Mouse (Mus musculus): ENCODE results near the gene Fgfr2.
"Not testable (repeated sequence)": the region's sequence is repeated elsewhere in the genome, so short reads cannot be mapped to it uniquely, and the experiment has no call there.

Fgfr2 gene

DNA sequence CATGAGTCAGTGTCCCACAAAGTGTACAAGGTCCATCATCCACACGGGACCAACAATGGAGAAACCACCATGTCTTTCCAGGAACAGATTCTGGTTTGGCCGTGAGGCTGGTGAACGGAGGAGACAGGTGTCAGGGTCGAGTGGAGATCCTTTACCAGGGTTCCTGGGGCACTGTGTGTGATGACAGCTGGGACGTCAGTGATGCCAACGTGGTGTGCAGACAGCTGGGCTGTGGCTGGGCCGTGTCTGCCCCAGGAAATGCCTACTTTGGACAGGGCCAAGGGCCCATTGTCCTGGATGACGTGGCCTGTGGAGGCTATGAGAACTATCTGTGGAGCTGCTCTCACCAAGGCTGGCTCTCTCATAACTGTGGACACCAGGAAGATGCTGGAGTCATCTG is 2073.3 kb downstream of the Fgfr2 start:
- not testable (repeated sequence) for DNase-seq

DNA sequence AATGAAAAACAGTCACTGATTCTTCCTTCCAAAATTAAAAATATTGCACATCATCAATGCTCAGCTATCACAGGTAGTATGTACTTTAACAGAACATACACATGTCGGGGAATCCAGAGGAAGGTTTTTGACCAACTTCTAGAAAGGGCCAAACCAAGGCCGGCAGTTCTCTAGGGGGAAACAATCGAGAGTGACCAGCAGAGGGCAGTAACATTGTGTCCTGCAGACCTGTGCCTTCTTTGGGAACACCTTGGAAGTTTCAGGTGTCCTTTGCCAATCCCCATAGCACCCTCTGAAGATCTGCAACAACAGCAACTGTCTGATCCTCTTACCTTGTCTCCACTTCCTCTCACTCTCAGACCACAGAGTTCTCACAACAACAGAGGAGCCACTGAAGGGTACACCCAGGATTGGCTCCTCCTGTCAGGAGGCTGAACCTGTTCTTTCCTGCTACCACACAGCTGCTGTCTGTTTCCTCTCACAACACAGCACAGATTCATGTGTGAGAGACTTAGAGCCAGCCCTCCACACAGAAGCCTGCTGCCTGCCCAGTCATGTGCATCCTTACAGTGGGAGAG is 2077.8 kb downstream of the Fgfr2 start:
- peak in 1 of 2 experiments; percentile 36 for DNase-seq

DNA sequence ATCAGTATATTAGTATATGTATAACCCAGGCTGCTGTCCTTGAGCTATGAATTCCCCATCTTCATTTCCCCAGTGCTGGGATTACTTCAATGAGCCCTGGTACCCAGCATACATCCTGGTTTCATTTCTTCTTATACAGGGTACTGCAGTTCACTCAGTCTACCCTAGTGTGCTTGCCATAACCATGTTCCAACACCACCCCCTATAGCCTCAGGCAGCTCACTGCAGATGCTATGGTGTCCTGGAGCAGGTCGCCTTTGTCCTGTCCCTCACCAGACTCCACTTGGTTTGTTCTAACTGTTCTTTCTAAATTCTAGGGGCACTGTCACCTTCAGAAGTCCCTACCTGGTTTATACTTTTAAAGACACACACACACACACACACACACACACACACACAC is 2080.5 kb downstream of the Fgfr2 start:
- peak in 1 of 2 experiments; percentile 6 for DNase-seq

DNA sequence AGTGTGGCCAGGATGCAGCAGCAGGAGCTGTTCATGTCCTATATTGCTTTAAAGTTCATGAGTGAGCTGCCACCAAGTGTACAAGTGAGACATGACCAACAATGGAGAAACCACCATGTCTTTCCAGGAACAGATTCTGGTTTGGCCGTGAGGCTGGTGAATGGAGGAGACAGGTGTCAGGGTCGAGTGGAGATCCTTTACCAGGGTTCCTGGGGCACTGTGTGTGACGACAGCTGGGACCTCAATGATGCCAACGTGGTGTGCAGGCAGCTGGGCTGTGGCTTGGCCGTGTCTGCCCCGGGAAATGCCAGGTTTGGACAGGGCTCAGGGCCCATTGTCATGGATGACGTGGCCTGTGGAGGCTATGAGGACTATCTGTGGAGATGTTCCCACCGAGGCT is 2082.4 kb downstream of the Fgfr2 start:
- DNase-seq: not testable (repeated sequence)

DNA sequence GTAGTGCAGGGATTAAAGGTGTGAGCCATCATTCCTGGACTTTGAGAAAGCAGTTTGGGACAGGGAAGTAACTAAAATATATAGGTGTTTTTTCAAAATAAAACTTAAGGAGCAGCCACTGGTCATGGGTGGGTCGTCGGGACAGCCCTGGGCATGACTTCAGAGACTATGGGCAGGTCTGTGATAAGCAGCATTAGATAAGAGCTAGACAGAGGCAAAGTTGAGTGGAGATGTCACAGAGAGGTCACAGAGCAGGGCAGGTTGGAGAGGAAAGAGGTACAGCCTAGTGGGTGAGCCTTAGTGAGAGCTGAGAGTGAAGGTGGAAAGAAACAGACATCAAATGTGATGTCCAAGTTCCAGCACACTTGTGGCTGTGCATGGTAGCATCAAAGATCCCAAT is 2086.1 kb downstream of the Fgfr2 start:
- DNase-seq: no peak

DNA sequence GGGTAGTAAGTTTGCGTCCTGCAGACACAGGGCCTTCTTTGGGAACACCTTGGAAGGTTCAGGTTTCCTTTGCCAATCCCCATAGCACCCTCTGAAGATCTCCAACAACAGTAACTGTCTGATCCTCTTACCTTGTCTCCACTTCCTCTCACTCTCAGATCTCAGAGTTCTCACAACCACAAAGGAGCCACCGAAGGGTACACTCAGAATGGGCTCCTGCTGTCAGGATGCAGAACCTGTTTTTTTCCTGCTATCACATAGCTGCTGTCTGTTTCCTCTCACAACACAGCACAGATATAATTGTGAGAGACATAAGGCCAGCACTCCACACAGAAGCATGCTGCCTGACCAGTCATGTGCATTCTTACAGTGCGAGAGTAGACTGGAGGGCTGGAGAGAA is 2086.8 kb downstream of the Fgfr2 start:
- DNase-seq: no peak

DNA sequence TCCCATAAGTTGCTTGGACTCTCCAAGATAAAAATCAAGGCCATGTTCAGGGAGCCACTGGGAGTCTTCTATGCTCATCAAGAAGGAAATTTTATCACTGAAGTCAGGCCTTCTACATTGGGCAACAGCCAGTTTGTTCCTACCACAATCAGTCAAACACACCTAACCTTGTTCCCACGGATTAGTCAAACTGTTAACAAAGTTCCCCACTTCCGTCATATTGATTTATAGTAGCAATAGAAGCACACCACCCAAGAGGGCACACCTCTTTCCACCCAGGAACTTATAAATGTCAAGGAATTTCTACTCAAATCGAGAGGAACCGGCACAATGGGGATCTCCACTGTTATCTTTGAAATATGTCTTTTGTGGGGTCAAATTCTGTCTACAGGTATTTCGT is 2091.4 kb downstream of the Fgfr2 start, which contains the start of gene Dmbt1:
Dmbt1 (plus strand) TSS at position 299 of the 400 bp plus-strand sequence.
- no peak for DNase-seq

DNA sequence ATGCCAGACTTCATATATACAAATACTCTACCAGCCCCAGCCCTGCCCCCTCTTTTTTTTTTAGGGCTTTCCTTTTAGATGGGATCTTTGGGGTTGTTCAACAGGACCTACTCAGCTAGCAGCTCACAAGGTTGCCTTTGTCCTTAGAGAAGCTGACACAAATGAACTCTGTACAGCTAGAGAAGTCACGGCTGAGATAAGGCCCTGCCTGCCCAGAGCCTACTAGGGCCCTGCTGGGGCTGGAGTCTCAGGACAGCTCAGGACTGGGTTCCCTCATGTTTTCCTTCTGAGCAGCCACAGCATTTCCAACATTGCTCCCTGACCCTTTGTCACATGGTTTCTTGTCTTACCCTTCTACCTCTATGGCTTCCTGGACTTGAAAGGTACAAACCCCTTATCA is 2095.6 kb downstream of the Fgfr2 start:
- DNase-seq: no peak

GRCm38 (mm10) chr7:131024807-131025206 is 2098.3 kb downstream of the Fgfr2 start:
- DNase-seq: no peak

DNA sequence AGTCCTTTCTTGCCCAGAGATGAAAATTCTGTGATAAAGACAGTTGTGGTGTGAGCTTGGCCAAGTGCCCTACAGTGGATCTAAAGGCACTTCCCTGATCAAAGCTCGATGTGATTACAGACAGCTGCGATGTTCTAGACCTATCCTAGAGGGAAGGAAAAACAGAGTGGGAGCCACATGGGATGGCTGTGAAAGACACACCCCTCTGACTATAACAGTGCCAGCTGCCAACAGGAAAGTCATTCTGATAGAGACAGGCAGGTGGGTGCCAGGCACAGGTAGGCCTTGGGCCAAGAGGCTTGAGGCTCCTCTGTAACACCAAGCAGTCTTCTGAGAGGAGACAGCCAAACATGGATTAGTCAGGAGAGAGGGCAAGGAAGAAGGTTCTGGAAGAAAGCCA is 2104.0 kb downstream of the Fgfr2 start:
- no peak for DNase-seq

DNA sequence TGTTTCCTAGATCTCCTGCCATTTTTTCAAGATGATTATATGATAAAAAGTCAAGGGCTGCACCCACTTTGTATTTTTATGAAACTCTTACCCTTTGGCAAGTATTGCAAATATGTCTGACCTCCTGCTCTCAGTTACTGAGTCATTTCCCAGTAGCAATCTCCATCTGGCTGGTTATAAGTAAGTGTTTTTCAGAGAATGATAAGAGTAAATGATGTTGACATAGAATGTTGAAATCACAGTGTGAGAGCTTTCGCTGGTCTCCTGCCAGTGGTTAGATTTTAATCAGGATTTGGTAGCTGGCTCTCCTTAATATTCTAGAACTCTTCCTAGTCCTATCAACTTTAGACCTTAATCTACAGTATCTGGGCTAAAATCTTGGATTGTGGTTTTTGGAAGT is 2111.2 kb downstream of the Fgfr2 start:
- DNase-seq: no peak

DNA sequence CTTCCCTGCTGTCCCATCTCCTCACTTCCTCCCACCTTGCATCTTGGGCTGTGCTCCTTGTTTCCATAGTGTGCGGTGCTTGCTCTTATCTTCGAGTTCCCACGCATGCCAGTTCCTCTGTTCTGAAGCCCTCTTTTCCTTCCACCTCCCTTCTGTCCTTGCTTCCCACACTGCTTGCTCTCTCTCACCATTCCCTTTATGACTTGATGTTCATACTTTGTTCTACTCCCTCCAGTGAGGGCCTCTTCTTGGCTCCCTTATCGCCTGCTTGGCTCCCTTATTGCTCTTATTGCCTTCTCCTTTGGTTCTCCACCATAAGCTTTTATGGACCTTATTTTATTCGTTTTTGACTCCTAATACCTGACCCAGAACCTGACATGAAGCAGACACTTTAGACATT is 2114.0 kb downstream of the Fgfr2 start:
- no peak for DNase-seq

DNA sequence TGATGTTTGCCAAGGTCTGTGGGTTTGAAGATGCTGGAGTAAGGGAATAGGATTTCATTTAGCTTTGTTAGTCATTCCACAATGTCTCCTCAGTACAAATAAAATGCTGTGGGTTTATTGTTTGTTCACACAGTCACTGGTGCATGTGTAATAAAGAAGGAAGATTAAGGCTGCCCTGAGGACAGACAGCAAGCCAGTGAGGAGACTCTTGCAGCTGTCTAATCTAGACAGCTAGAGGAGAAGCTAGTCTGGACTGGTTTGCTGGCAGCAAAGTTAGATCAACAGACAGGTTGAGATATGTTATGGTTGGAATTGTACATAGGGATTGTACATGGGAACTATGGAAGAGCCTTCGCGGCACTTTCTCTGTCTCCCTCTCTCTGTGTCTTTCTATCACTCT is 2115.9 kb downstream of the Fgfr2 start:
- no peak for DNase-seq

- no peak for DNase-seq
These were observed 2119.1 kb downstream of the Fgfr2 start for GRCm38 (mm10) chr7:131004071-131004470.

DNA sequence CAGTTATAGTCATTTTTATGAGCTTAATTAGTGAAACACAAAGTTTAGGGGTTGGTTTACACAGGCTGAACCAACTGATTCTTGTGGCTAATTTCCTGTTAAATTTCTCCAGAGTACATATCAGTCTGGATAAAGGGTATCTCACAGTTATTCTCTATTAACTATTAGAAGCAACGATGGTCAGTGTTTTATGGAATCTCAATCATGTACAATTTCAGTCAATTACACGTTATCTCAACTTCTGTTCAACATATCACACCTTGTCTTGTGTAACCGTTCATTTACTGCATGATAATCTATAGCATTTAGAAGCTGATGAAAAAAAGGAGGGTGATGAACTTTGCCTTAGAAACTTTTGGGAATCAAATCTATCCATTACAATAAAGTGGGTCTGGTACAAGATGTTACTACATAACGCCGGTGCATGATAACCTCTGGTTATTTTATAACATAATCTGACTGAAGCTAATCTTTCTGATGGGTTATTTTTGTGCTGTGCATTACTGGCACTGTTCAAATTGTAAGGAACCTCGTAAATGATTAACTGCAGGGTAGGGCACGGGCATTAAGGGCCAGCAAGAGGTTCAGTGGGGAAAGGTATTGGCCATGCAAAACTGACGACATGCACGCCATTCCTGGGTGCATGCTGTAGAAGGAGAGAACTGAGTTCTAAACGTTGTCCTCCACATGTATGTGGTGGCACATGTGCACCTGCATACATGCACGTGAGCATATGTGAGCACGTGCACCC is 2121.0 kb downstream of the Fgfr2 start:
- DNase-seq: no peak

DNA sequence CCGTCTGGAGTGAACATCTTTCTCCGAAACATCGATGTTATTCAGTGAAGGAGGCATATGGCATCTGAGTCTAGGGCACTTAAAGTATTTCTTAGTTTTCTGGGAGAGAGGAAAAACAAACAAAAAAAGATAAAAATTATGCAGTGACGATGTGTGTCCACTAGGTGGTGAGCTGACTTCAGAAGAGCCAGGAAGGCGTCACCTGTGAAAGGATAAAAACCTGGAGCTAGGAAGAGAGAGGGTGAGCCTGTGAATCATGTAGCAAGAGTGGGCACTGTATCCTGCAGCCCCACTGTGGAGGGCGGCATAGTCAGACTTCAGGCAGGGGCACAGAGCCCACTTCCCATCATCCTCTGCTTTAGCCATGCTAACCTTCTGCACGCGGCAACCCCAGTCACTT is 2129.2 kb downstream of the Fgfr2 start:
- DNase-seq: no peak

- DNase-seq: no peak
These were observed 2131.9 kb downstream of the Fgfr2 start for GRCm38 (mm10) chr7:130991174-130991789.

GRCm38 (mm10) chr7:130989371-130989770 is 2133.8 kb downstream of the Fgfr2 start:
- DNase-seq: no peak

GRCm38 (mm10) chr7:130988146-130988545 is 2135.0 kb downstream of the Fgfr2 start:
- DNase-seq: no peak

DNA sequence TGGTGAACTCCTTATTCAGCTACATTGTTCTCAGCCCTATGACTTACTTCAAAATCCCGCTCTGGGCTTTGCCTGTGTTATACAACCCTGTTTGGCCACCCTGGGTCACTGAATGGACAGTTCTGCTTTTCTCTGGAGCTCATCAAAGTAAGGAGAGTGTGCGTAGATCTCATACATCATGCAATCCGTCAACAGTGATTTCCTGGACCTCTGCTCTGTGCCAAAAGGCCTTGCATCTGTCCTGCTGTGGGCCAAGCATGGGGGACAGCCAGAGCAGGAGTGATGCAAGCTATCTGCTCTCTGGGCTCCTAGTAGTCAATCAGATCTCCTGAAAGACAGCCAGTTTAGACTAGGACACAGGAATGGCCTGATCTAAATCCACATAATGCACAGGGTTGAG is 2137.4 kb downstream of the Fgfr2 start:
- no peak for DNase-seq

- DNase-seq: no peak
These were observed 2138.0 kb downstream of the Fgfr2 start for GRCm38 (mm10) chr7:130985193-130985592.

GRCm38 (mm10) chr7:130984294-130984693 is 2138.9 kb downstream of the Fgfr2 start:
- DNase-seq: no peak

- no peak for DNase-seq
These were observed 2140.3 kb downstream of the Fgfr2 start for GRCm38 (mm10) chr7:130982881-130983280.

DNA sequence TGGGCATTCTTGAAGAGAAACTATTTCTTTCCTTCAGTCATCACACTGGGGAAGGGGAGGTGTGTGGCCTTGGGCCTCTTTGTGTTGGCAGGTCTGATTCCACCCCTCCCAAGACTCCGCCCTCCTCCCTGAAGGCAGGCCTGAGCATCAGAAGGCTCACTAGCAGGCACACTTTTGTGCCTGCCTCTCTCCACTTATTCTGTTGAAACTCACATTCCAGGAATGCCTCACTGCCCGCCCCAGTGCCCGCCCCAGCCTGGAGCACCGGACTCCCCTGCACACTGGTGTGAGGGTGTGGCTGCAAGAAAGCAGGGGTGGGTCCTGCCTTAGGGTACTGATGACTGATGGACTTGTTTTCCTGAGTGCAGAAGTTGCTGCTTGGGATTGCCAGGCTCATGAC is 2140.8 kb downstream of the Fgfr2 start:
- DNase-seq: no peak
